Mouse (Mus musculus) liver, embryonic 11.5 days (tissue): Measurements from ENCODE around the gene Wdfy3. TPM values are rescaled to one million over a fixed set of nuclear protein-coding genes. Genes with fewer than 3 reads are reported as not detected.
"Not testable (repeated sequence)": the region's sequence is repeated elsewhere in the genome, so short reads cannot be mapped to it uniquely, and the experiment has no call there.

Experiments used
- ATAC-seq: fragments of 200-750 bp; cut with Nextera tagmentation; replicated peaks from 2 replicates; pipeline ENCODE4 v1.8.0; 2017; ENCODE audit warnings: moderate number of reproducible peaks, mild to moderate bottlenecking, moderate TSS enrichment, moderate library complexity; ENCODE audit not compliant: low FRiP score
- DNase-seq: peaks from one replicate; pipeline ENCODE4 v3.0.0-alpha.2; 2017; ENCODE audit warnings: low spot score
- H3K27ac ChIP-seq: fragments of 300-500 bp; sonication (generic); 2 replicates; pipeline ENCODE4 v1.5.1; 2014; ENCODE audit warnings: mild to moderate bottlenecking, low read depth, low read length, control low read depth
- H3K27me3 ChIP-seq: fragments of 300-500 bp; sonication (generic); replicated peaks from 2 replicates; pipeline ENCODE4 v1.6.1; 2014; ENCODE audit warnings: low read length, mixed read lengths; ENCODE audit not compliant: control insufficient read depth, insufficient read depth
- H3K36me3 ChIP-seq: fragments of 300-500 bp; sonication (generic); 2 replicates; pipeline ENCODE4 v1.6.1; 2014; ENCODE audit warnings: mild to moderate bottlenecking, low read length, moderate library complexity, mixed read lengths; ENCODE audit not compliant: control insufficient read depth, insufficient read depth
- H3K4me1 ChIP-seq: fragments of 300-500 bp; sonication (generic); replicated peaks from 2 replicates; pipeline ENCODE4 v1.6.1; 2014; ENCODE audit warnings: low read length, mixed read lengths; ENCODE audit not compliant: control insufficient read depth, insufficient read depth
- H3K4me2 ChIP-seq: fragments of 300-500 bp; sonication (generic); 2 replicates; pipeline ENCODE4 v1.6.1; 2014; ENCODE audit warnings: mild to moderate bottlenecking, control low read depth, moderate library complexity
- H3K4me3 ChIP-seq: fragments of 300-500 bp; sonication (generic); 2 replicates; pipeline ENCODE4 v1.5.1; 2014; ENCODE audit warnings: low read depth, low read length, control low read depth
- H3K9ac ChIP-seq: fragments of 300-500 bp; sonication (generic); 2 replicates; pipeline ENCODE4 v1.6.1; 2014; ENCODE audit warnings: low read depth, low read length, control low read depth
- H3K9me3 ChIP-seq: fragments of 300-500 bp; sonication (generic); 2 replicates; pipeline ENCODE4 v1.6.1; 2016; ENCODE audit warnings: low read length, inconsistent platforms, mixed read lengths; ENCODE audit not compliant: control insufficient read depth
- WGBS: fragments of 180-500 bp; shearing (Covaris S2); extraction: QIAGEN DNeasy Blood & Tissue Kit; methylation state at CpG from one replicate; pipeline ENCODE4 v1.1.7; 2014; 5-methylcytosine and 5-hydroxymethylcytosine counted together
- polyA plus RNA-seq: library from polyadenylated mRNA; unstranded; fragments of >200 nt; fragmentation: Nextera tagmentation; extraction: Ambion mirVana; gene quantifications from 2 replicates; pipeline ENCODE4 v1.2.1, GENCODE M21; 2014

Wdfy3 gene
- polyA plus RNA-seq, 1 experiment from 2014 or later, result 12.7 TPM

- no peak overlapping the region for H3K27ac ChIP-seq
- no peak overlapping the region for H3K4me3 ChIP-seq
- no peaks in the 10 kb centered on the region for H3K9me3 ChIP-seq
- H3K27me3 ChIP-seq, result no peaks in the 10 kb centered on the region
- DNase-seq, result no peak
- no peaks in the 10 kb centered on the region for H3K36me3 ChIP-seq
- WGBS, result 90% methylated on average over 10 of the region's 10 CpGs
- ATAC-seq, result no peak
- H3K4me2 ChIP-seq, result no peak overlapping the region
- no peaks in the 10 kb centered on the region for H3K4me1 ChIP-seq
- H3K9ac ChIP-seq, result no peak overlapping the region
Observed at GRCm38 (mm10) chr5:101988476-101988875, 81.2 kb downstream of the Wdfy3 start.

- Histone ChIP-seq H3K27me3 (no peaks in the 10 kb centered on the region), H3K4me3 (no peak overlapping the region), H3K27ac (no peak overlapping the region), H3K36me3 (no peaks in the 10 kb centered on the region), H3K4me1 (no peaks in the 10 kb centered on the region), H3K9me3 (no peaks in the 10 kb centered on the region), H3K4me2 (no peak overlapping the region), H3K9ac (no peak overlapping the region)
- WGBS, result 77% methylated on average over 3 of the region's 3 CpGs
- ATAC-seq (no peak), DNase-seq (no peak)
Observed at GRCm38 (mm10) chr5:101986694-101987093, 83.0 kb downstream of the Wdfy3 start.

GRCm38 (mm10) chr5:101982239-101982638 lies 87.5 kb downstream of the Wdfy3 start:
- Histone ChIP-seq H3K9ac (no peak overlapping the region), H3K4me2 (no peak overlapping the region), H3K27ac (no peak overlapping the region), H3K4me1 (peaks cover 13% of the 10 kb centered on the region), H3K9me3 (no peaks in the 10 kb centered on the region), H3K4me3 (no peak overlapping the region), H3K36me3 (peaks cover 3% of the 10 kb centered on the region), H3K27me3 (no peaks in the 10 kb centered on the region)
- DNase-seq (no peak), ATAC-seq (no peak)
- WGBS, result 91% methylated on average over 5 of the region's 5 CpGs

GRCm38 (mm10) chr5:101979594-101979993 lies 90.1 kb downstream of the Wdfy3 start:
- Histone ChIP-seq H3K36me3 (peaks cover 3% of the 10 kb centered on the region), H3K9ac (no peak overlapping the region), H3K4me1 (peaks cover 13% of the 10 kb centered on the region), H3K9me3 (no peaks in the 10 kb centered on the region), H3K27ac (no peak overlapping the region), H3K4me2 (peak overlapping the region; percentile 51), H3K4me3 (no peak overlapping the region), H3K27me3 (no peaks in the 10 kb centered on the region)
- WGBS, result 39% methylated on average over 6 of the region's 6 CpGs
- DNase-seq, result no peak
- ATAC-seq, result peak; percentile 95

GRCm38 (mm10) chr5:101972594-101972993 lies 97.1 kb downstream of the Wdfy3 start:
- ATAC-seq, H3K9me3 ChIP-seq, H3K27me3 ChIP-seq, DNase-seq, H3K36me3 ChIP-seq, H3K9ac ChIP-seq, H3K4me2 ChIP-seq, H3K4me3 ChIP-seq, H3K4me1 ChIP-seq, H3K27ac ChIP-seq: not testable (repeated sequence)
- 69% methylated on average over 4 of the region's 4 CpGs for WGBS

- Histone ChIP-seq H3K36me3 (no peaks in the 10 kb centered on the region), H3K9ac (no peak overlapping the region)
- ATAC-seq, result peak; percentile 62
Observed at GRCm38 (mm10) chr5:101968153-101968851, 101.4 kb downstream of the Wdfy3 start.

GRCm38 (mm10) chr5:101967832-101968152 lies 101.9 kb downstream of the Wdfy3 start:
- no peak for ATAC-seq
- Histone ChIP-seq H3K27ac (peak overlapping the region; percentile 59; the same call in 1 of the 2 replicates), H3K4me2 (no peak overlapping the region; the same call in 1 of the 2 replicates), H3K9ac (no peak overlapping the region), H3K9me3 (no peaks in the 10 kb centered on the region), H3K36me3 (no peaks in the 10 kb centered on the region), H3K4me3 (no peak overlapping the region), H3K27me3 (no peaks in the 10 kb centered on the region), H3K4me1 (peaks cover 10% of the 10 kb centered on the region; the same call in 1 of the 2 replicates)
- no peak for DNase-seq
- 48% methylated on average over 2 of the region's 2 CpGs for WGBS

More at GRCm38 (mm10) chr5:101968153-101968851, 101.4 kb downstream of the Wdfy3 start:
- 35% methylated on average over 12 of the region's 12 CpGs for WGBS
- Histone ChIP-seq H3K27ac (peak overlapping the region; percentile 59), H3K4me2 (peak overlapping the region; percentile 39), H3K4me3 (no peak overlapping the region; the same call in 1 of the 2 replicates), H3K4me1 (peaks cover 10% of the 10 kb centered on the region; the same call in 1 of the 2 replicates), H3K27me3 (no peaks in the 10 kb centered on the region), H3K9me3 (no peaks in the 10 kb centered on the region)
- DNase-seq, result no peak

GRCm38 (mm10) chr5:101962824-101963223 lies 106.9 kb downstream of the Wdfy3 start:
- 89% methylated on average over 4 of the region's 4 CpGs for WGBS
- H3K9ac ChIP-seq, result no peak overlapping the region

GRCm38 (mm10) chr5:101959369-101959768 lies 110.4 kb downstream of the Wdfy3 start:
- no peak for ATAC-seq
- H3K9me3 ChIP-seq, result no peaks in the 10 kb centered on the region
- no peak overlapping the region for H3K4me3 ChIP-seq
- H3K4me2 ChIP-seq, result no peak overlapping the region
- WGBS, result 95% methylated on average over 13 of the region's 13 CpGs
- no peak overlapping the region for H3K9ac ChIP-seq
- no peak overlapping the region for H3K27ac ChIP-seq
- H3K27me3 ChIP-seq, result no peaks in the 10 kb centered on the region
- H3K36me3 ChIP-seq, result 0 out of 2 replicates have a peak, but pooled peaks cover 5% of the 10 kb centered on the region
- no peak for DNase-seq
- H3K4me1 ChIP-seq, result no peaks in the 10 kb centered on the region

More at GRCm38 (mm10) chr5:101962824-101963223, 106.9 kb downstream of the Wdfy3 start:
- Histone ChIP-seq H3K27me3 (no peaks in the 10 kb centered on the region), H3K4me2 (no peak overlapping the region), H3K9me3 (no peaks in the 10 kb centered on the region), H3K36me3 (0 out of 2 replicates have a peak, but pooled peaks cover 3% of the 10 kb centered on the region), H3K4me1 (no peaks in the 10 kb centered on the region), H3K4me3 (no peak overlapping the region), H3K27ac (no peak overlapping the region)
- ATAC-seq, result no peak
- DNase-seq, result no peak
